Mouse (Mus musculus) small intestine, adult 2 months (tissue): ENCODE results near the gene Hspa12a.

Experiments used
- CTCF ChIP-seq: fragments of 200-500 bp; IDR thresholded peaks from 2 replicates; pipeline ENCODE4 v1.5.1; 2012; ENCODE audit warnings: low read depth, mild to moderate bottlenecking, control low read depth, inconsistent platforms, low read length, moderate library complexity, mixed read lengths; ENCODE audit not compliant: insufficient replicate concordance, insufficient read length; ENCODE audit errors: extremely low read depth
- POLR2A ChIP-seq: fragments of 200-500 bp; IDR thresholded peaks from 2 replicates; pipeline ENCODE4 v1.6.1; 2012; ENCODE audit warnings: low read depth, mild to moderate bottlenecking, control low read depth, inconsistent platforms, low read length, moderate library complexity

DNA sequence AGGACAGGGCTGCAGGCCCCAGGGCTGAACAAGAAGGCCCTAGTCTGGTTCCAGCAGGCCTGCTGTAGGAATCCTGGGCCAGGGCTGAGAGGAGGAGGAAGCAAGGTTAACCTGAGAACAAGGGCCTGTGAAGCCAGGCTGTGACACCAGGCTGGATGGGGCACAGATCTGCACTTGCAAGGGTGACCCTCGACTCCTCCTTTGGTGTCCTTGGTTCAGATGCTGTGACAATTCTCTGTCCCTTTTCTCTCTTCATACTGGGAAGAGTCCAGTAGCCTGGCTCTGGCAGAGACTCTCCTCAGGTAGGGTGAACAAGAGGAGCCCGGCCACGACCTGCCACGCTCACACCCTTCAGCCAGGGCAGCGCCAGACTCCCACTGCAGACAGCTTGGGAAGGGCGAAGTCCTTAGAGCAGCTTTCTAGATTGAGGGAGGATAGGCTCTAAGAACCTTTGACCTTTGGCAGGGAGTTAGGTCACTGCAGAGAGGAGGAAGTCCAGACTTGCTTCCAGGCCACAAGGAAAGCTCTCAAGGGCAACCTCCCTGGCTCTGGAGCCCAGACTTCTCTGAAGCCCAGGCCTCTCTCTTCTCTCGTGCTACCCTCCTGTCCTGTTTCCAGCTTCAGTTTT is 64.0 kb downstream of the Hspa12a start:
- TF ChIP-seq CTCF (no peak), POLR2A (no peak)
